Mouse (Mus musculus) heart, postnatal 0 days (tissue): ENCODE measurements around the gene Rph3a.

Experiments used
- CTCF ChIP-seq: IDR thresholded peaks from 2 replicates; pipeline ENCODE4 v1.5.1; 2016; ENCODE audit warnings: antibody characterized with exemption, control low read depth, low read depth
- EP300 ChIP-seq: IDR thresholded peaks from 2 replicates; pipeline ENCODE4 v1.6.1; 2016; ENCODE audit warnings: antibody characterized with exemption, low read depth

- TF ChIP-seq CTCF (no peak), EP300 (no peak)
These were observed 21.5 kb downstream of the Rph3a start for GRCm38 (mm10) chr5:120988373-120988772.
